Mouse (Mus musculus): ENCODE data around the gene Wdr6. TPM values are rescaled to one million over a fixed set of nuclear protein-coding genes. Genes with fewer than 3 reads are reported as not detected.

The Wdr6 gene
- polyA plus RNA-seq (2017; shearing (Covaris generic)), result 90.3 TPM

DNA sequence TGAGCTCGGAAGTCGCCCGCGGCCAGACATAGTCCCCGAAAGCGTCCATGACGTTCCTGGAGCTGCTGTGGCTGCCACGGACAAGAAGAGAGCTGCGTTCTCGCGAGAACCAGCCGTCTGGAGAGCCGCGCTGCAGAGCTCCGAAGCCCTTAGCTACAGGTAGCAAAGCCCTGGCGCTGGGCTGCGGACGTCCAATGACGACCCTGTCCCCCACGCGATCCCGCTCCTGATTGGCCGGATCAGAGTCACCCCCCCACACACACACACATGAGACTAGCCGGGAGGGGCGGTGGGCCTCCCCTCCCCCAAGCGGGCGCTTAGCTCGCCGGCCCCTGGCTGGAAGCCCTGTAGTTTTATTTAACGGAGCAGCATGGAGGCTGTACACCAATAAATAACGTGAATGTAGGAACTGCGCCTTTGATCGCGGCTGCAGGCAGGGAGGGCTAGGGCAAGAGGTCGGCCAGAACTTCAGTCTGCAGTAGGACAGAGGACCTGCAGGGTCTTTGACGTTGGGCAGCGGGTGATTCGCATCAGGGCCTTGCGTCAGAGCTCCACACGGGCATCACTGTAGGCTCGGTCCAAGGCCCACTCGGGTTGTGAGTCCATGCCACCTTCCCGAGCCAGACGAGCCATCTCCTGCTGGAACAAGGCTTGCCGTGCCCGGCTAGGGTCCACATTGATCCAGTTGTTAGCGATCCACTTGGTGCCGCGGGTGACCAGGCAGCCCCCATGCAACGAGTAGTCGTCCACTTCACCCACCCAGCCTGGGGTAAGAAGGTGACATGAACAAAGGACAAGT lies at the start of gene Wdr6:
TSS of gene Wdr6 (minus strand) at position 195 of the 799 bp plus-strand sequence.

DNA sequence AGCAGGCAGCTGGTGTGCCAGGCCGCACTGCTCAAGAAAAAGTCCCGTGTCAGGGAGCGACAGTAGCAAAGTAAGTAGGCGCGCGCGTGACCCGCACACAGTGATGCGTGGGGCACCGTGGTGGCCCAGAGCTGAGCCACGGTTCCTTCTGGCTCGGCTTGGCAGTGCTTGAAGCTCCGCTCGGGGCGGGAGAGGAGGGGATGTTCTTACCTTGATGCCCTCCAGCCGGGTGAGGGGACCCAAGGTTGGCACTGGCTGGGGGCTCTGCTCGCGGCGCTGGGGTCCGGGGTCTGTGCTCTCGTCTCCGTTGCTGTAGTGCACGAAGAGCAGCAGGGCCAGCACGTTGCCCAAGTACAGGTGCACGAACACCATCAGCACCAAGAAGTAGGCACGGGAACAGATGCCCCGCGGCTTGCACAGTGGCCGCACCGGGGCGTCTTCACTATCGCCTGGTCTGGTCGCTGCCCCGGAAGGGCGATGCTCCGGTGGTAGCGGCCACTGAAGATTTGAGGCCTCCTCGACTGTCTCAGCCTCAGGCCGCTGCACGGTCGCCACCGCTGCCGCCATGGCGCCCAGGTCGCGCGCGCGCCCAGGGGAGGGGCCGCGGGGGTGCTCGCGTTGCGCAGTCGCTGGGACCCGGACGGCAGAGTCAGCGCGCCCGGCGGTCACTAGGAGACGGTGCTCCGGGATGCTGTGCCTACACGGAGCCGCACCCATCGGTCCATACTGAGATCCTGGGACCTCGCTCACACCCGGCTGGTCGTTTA lies 18.6 kb upstream of the Wdr6 start, which contains the start of gene P4htm:
TSS of gene P4htm (minus strand) at position 670 of the 767 bp plus-strand sequence.

DNA sequence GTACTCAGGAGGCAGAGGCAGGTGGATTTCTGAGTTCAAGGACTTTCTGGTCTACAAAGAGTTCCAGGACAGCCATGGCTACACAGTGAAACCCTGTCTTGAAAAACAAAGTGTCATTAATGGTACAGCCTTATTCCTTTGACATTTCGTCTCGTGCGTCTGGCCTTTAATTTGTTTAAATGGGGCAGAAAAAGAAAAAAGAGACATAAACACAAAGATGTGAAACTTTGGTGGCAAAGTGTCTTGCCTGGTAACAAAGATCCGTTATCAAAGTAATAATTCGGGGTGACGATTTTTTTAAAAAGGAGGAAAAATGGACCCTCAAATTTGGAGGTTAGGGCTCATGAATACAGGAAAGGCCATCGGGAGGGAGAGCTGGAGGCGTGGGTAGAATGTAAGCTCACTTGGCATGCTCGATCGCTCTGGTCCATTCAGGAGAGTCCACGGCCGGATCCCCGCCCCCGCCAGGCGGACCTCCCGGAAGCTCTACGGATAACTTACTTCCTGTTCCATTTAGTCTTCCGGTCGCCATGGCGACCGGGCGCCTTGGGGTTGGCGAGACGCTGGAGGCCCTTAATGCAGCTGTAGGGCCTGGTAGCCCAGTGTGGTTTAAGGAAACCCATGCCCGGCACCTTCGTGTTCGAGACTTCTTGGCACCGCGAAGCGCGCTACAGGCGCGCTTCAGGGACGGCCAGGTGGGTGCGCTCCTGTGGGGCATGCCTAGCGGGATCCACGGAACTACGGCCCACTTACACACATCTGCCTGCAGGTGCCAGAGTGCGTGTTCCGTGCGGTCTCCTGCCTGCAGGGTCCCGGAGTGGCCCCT lies 8.9 kb downstream of the Wdr6 start, which contains the start of gene Dalrd3:
TSS of gene Dalrd3 (plus strand) at position 506 of the 826 bp plus-strand sequence.

DNA sequence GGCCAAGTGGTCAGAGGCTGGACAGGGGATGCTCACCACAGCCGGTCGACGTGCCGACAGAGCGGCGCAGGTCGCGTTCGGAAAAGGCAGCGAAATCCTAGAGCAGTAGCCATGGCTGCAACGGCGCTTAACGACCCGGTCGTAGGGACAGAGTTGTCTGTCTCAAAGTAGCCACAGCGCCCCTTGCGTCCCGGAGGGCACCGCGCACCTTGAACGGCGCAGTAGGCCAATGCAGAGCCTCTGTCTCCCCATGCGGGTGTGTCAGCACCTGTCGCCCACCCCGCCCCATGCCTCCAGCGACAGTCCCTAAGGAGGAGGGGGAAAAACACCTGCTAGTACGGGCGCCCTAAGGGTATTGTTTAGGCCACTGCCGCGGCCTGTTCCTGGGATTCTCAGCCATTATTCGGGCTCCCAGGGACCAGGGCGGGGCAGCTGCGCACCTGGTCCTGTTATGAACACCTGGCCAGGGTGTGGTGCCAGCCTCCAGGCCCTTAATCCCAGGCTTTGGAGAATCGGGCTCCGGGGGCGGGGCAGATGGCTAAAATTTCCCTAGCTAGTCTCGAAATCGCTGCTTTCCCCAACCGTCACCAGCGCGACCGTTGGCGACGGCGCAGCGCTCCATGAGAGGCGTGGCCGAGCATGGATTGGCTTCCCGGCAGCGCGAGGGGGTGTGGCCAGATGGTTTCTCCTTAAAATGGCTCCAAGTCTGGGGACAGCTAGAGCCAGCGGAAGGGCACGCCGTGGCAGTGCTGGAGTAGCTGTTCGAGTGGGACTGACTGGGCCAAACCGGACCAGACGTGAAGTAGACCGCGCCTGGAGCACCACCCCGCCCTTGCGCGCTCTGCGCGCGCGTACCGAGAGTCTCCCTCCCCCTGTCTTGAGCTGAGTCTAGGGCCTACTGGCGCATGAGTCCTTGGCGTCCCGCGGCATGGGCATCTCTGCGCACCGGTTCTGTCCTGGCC lies 11.4 kb downstream of the Wdr6 start, which contains the start of gene Ndufaf3:
TSS of gene Ndufaf3 (minus strand) at position 620 of the 962 bp plus-strand sequence.

DNA sequence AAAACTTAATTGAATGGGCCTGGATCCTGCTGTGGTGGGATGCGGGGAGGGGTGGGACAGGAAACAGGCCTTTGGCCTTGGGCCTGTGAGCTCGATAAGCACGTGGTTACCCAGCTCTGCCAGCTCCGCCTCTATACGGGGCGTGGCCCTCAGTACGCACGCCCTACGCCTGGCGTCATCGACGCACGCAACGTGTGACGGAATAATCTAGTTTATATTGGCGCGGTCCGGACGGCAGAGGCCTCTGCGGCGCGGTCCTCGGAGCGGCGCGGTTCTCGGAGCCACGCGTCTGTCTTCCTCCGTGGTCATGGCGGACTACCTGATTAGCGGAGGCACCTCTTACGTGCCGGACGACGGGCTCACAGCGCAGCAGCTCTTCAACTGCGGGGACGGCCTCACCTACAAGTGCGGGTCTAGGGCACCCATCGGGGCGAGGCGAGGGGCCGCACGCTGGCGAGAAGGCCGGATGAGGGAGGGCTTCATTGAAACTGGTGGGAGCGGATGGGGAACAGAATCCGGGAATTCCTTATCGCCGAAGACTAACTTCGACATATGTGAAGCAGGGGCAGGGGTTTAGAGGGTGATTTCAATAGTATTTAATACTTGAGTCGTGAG lies 18.2 kb downstream of the Wdr6 start, which contains the start of gene Impdh2:
TSS of gene Impdh2 (plus strand) at position 60 of the 615 bp plus-strand sequence.

Other genes starting within 250 kb of the Wdr6 start
- gene Gpx1, start 239.8 kb downstream of the Wdr6 start, polyA plus RNA-seq (2017; shearing (Covaris generic)), result 765 TPM
- 152 TPM for gene Usp4, start 230.9 kb downstream of the Wdr6 start, polyA plus RNA-seq (2017; shearing (Covaris generic))
- gene 1700102P08Rik, start 185.9 kb downstream of the Wdr6 start, polyA plus RNA-seq (2017; shearing (Covaris generic)), result 2.8 TPM
- gene Ccdc36, start 150.3 kb downstream of the Wdr6 start, polyA plus RNA-seq (2017; shearing (Covaris generic)), result not detected
- not detected for gene BC048562, start 142.3 kb downstream of the Wdr6 start, polyA plus RNA-seq (2017; shearing (Covaris generic))
- 51.6 TPM for gene Ccdc71, start 118.2 kb downstream of the Wdr6 start, polyA plus RNA-seq (2017; shearing (Covaris generic))
- gene Klhdc8b, start 117.2 kb downstream of the Wdr6 start, polyA plus RNA-seq (2017; shearing (Covaris generic)), result 3.6 TPM
- gene Lamb2, start 99.0 kb downstream of the Wdr6 start, polyA plus RNA-seq (2017; shearing (Covaris generic)), result 0.16 TPM
- 138 TPM for gene Usp19, start 88.1 kb downstream of the Wdr6 start, polyA plus RNA-seq (2017; shearing (Covaris generic))
- 129 TPM for gene Qars, start 71.0 kb downstream of the Wdr6 start, polyA plus RNA-seq (2017; shearing (Covaris generic))
- 144 TPM for gene Qrich1, start 61.9 kb downstream of the Wdr6 start, polyA plus RNA-seq (2017; shearing (Covaris generic))
- 122 TPM for gene Impdh2, start 18.5 kb downstream of the Wdr6 start, polyA plus RNA-seq (2017; shearing (Covaris generic))
- 77.9 TPM for gene Ndufaf3, start 11.3 kb downstream of the Wdr6 start, polyA plus RNA-seq (2017; shearing (Covaris generic))
- 131 TPM for gene Dalrd3, start 8.9 kb downstream of the Wdr6 start, polyA plus RNA-seq (2017; shearing (Covaris generic))
- 16.3 TPM for gene P4htm, start 18.9 kb upstream of the Wdr6 start, polyA plus RNA-seq (2017; shearing (Covaris generic))
- 54.4 TPM for gene Arih2, start 70.6 kb upstream of the Wdr6 start, polyA plus RNA-seq (2017; shearing (Covaris generic))
- gene Slc25a20, start 83.3 kb upstream of the Wdr6 start, polyA plus RNA-seq (2017; shearing (Covaris generic)), result 68.6 TPM
- 3.9 TPM for gene Prkar2a, start 110.6 kb upstream of the Wdr6 start, polyA plus RNA-seq (2017; shearing (Covaris generic))
- 18.0 TPM for gene Ip6k2, start 205.1 kb upstream of the Wdr6 start, polyA plus RNA-seq (2017; shearing (Covaris generic))
- gene Nckipsd, start 229.6 kb upstream of the Wdr6 start, polyA plus RNA-seq (2017; shearing (Covaris generic)), result 3.8 TPM
- 0.45 TPM for gene Celsr3, start 247.6 kb upstream of the Wdr6 start, polyA plus RNA-seq (2017; shearing (Covaris generic))